Mouse (Mus musculus): ENCODE measurements around the gene Vps36.

Gene Vps36

DNA sequence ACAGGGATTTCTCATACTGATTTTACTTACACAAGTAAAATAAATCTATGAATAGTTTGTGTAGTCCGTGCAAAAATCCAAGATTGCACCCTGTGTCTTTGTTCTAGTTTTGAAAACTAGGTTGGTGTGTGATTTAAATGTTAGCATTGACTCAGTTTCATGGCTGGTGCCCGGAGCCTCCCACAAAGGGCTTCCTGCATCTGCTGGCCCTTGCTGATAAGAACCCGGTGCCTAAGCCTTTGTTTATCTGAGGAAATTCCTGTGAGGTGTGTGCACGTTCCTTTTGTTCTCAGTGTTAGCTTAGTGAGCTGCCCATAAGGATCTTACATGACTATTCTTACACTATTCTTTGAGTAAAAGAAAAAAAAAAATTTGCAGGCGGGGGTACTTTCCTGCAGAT is 16.4 kb downstream of the Vps36 start:
- in situ Hi-C loops (cut with MboI, MseI): no loop called here

DNA sequence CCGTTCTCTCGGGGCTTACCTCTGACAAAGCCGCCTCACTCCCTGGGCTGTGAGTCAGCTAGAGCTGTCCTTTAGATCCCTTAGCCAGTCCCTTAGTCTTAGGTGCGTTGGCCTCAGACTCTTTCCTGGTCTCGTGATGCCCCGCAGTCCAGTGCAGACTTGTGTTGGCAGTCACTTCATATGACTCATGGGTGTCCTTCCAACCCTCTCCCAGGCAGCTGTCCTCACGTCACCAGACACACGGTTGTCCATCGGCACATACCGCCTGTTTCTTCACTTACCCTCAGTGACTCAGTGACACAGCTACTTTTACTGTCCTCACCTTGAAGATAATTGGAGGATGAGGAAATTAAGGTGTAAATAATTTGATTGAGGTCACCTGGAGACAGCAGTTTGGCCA is 22.2 kb downstream of the Vps36 start:
- in situ Hi-C loops (cut with MboI, MseI): no loop called here

DNA sequence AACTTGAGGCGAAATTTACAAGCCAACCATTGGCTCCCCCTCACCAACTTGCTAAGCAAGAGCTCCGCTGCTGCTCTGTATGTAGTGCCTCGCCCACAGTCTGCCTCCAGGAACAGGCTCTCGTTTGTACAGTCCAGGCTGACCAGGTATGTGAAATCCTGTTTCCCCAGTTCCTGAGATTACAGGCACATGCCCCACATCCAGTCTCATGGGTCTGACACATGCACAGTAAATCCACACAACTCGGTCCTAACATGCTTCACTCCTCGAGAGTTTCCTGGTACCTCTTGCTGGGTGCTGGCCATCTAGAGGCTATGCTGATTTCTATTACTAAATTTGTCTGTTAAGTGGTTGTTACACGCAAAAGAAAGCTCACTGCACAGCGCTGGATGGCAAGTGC is 33.8 kb downstream of the Vps36 start:
- in situ Hi-C loops (cut with MboI, MseI): no loop called here

DNA sequence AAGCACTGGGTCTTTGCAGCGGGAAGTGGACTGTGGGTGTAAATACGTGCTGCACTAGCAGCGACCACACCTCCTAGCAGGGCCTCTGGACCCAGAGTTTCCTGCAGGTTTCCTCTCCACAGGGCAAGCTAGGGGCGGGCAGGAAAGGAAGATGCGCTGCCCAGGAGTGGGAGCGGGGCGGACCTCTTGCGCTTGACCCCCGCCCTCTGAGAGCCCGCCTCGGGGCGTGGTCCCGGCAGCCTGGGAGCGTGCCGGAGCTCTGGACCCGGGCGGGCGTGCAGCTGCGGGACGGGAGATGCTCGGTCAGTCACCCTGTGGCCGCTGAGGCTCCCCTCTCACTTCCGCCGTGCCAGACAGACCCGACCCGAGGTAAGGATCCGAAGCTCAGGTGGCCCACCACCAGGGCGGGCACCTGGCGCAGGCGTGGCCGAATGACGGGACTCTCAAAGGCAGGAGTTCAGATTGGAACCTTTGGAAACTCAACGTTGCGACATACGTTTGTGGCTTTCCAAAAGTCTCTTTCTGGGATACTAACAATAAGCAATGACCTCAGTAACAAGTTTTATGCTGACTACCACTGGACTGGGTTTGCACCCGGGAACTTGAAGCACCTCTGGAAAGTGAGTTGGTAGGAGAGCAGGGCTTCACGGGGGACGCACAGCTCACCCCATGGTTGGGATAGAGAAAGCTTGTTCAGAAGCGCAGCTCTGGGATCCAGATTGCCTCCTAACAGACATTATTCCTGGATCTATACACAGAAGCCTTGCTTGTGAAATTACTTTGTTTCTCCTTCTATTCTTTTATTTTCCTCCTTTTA is 34.7 kb downstream of the Vps36 start, which contains the start of gene Thsd1:
TSS of gene Thsd1 (plus strand) at position 253 of the 817 bp plus-strand sequence.
- in situ Hi-C loops (cut with MboI, MseI): no loop called here

DNA sequence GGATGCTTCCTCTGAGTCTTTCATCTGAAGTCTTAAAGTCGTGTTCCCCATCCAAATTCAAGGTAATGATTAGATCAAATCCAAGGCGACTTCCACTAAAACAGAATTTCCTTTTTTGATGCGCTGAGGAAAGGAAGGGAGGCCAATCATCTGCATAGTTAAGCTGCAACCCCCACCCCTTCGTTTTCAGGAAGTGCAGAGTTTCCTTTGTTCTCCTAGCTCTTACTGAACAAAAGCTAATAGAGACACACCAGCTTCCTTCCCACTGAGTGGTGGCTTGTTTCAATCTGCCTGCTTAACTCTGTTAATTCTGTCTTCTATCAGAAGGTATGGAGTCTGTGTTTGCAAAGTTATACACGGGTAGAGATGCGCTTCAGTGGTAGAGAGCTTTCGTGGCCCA is 36.0 kb downstream of the Vps36 start:
- in situ Hi-C loops (cut with MboI, MseI): no loop called here

DNA sequence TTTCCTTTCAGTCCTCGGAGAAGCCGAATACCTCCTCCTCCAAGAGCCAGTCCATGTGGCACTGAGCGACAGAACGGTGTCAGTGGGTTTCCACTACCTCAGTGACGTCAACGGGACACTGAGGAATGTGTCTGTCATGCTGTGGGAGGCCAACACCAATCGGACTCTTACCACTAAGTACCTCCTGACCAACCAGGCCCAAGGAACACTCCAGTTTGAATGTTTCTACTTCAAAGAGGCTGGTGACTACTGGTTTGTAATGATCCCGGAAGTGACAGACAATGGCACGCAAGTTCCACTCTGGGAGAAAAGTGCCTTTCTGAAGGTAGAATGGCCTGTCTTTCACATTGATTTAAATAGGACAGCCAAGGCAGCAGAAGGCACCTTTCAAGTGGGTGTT is 50.4 kb downstream of the Vps36 start:
- in situ Hi-C loops (cut with MboI, MseI): no loop called here

DNA sequence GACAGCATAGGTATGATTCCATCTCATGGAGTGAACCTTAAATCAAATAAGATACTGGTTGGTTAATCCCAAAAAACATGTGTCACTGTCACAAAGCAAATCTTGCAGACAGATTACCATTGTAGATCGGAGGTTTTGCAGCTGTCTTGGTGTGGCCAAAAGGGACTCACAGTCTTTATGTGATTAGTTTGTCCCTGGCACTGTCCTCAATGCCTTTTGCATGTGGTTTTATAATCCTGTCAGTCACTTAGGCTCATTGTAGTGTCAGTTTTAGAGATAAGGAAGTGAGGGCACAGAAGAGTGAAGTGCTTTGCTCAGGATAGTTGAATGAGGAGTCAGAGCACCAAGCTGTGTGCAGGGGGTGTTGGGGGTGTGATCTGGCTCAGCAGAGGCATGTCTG is 53.1 kb downstream of the Vps36 start:
- in situ Hi-C loops (cut with MboI, MseI): no loop called here

DNA sequence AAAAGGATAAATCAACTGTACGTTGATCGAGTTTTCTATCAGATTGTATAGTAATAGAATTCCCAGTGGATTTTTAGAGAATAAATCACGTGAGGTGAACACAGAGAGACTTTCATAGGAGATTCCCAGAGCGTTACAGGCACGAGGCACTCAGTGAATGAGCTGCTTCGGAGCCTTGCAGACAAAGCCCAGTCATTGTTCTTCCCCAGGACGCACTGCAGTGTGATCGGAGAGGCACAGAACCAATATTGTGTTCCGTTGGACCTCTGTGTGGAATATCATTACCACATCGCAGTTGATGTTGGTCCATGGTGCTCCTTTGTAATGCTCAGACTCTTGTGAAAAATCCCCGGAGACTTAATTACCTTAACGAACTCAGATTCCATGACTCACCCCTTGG is 55.3 kb downstream of the Vps36 start:
- in situ Hi-C loops (cut with MboI, MseI): no loop called here

DNA sequence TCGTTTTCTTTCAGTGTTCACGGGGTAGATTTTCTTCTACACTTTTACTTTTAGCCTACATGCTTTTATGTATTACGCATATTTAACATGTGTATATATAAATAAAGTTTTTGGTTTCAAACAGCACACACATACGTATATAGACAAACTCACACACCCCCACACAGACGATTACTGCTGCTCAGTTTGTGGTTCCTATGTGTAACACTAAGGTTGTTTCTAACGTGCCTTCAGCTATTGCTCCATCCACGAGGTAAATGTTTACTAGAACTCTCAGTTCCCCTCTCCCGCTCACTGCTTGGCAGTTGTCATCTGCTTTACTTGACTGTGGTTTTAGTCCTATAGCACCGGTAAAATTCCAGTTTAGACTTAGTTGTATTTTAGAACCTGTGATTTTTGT is 56.5 kb downstream of the Vps36 start:
- in situ Hi-C loops (cut with MboI, MseI): no loop called here

DNA sequence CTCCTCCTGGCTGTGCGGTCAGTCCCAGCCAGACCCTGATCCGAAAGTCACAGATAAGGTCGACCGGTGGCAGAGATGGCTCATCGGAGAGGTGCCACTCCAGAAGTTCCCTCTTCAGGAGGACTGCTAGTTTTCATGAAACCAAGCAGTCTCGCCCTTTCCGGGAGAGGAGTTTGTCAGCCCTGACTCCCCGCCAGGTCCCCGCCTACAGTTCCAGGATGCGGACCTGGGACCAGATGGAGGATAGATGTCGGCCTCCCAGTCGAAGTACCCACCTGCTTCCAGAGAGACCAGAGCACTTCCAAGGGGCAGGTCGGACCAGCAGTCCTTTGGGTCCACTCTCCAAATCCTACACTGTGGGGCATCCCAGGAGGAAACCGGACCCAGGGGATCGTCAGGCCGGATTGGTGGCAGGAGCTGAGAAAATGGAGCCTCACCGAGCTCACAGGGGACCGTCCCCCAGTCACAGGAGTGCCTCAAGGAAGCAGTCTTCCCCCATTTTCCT is 66.4 kb downstream of the Vps36 start:
- in situ Hi-C loops (cut with MboI, MseI): no loop called here

DNA sequence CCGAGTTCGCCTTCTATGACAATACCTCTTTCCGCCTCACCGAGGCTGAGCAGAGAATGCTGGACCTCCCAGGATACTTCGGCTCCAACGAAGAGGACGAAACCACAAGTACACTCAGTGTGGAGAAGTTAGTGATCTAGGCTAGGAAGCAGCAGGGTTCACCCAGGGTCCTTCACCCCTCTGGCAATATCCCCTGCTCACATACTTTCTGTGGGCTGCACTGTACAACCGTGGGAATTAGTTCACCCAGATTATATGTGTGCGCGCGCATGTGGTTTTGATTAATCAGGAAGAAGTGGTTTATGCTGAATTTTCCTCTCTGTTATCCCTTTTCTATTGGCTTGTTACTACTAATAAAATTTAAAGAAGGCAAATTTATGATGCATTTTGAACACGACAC is 66.9 kb downstream of the Vps36 start:
- in situ Hi-C loops (cut with MboI, MseI): no loop called here

DNA sequence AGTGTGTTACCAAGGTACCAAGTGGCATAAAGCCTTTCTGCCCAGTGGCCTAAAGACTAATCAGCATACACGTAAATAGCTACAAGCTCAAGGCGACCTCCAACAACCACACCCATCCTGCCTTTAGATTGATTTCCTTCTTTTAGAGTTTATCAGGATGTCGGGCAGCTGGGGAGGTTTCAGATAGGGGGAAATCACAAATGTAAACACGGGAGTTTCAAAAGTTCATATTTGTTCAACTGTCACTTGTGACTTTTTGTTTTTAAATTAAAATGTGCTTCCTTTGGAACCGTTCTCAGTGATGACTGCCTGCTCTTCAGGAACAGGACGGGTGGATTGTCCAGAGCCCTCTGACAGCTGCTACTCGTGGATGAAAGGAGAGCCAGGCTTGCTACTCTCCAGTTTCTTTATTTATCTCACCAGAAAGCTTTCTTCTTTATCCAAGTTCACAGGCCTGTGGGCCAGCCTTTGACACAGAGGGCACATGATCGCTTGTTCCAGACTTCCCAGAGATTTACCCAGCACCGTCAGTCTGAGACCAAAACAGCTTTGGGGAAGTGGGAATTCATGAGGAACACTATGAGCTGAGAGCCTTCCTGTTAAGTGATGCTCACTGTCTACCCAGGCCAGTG is 67.6 kb downstream of the Vps36 start:
- in situ Hi-C loops (cut with MboI, MseI): no loop called here

DNA sequence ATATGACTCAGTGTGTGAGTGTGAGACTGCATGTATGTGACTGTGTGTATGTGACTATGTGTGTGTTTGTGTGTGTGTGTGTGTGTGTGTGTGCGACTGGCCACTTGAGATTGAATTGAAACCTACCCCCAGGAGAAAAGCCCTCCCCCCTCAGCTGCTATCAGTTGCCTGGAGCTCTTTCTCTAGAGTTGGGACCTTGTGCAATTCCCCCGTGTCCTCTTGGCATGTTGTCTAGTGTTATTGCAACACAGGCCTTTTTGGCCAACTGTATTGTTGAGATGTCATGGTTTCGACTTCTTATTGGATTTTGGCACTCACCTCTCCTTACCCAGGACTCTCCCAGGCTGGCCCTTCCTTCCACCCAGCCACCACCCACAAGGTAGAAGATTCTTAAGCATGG is 69.7 kb downstream of the Vps36 start:
- in situ Hi-C loops (cut with MboI, MseI): no loop called here

DNA sequence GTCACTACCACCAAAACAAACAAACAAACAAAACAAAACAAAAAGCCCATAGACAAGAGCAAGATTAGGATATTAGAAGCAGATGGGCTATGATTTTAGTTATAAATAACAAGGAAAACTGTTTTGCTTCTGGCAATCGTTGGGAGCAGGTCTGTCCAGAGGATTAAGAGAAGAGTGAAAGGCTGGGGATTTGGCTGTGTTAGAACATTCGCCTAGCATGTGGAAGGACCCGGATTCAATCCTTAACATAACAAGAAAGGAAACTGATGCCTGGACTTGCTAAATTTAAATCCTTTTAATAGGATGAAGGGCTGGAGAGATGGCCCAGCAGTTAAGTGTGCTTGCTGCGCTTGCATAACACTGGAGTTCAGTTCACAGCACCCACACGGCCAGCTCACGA is 71.7 kb downstream of the Vps36 start:
- in situ Hi-C loops (cut with MboI, MseI): no loop called here

DNA sequence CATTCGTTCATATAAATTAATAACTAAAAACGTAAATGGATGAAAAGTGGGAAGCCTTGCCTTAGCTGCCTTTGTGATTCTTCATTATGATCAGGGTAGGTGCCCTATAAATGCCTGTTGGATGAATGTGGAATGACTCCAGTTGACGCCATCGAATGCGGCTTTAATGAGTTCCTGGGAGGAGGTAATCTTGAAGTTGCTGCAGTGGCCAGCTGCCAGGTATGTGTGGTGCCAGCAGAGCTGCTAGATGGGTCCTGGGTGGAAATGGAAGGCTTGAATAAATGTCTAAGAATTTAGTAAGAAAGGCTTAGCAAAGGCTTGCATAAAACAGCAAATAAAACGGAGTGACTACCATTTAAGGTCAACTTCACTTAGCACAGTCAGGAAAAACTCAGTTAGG is 72.2 kb downstream of the Vps36 start:
- in situ Hi-C loops (cut with MboI, MseI): no loop called here

DNA sequence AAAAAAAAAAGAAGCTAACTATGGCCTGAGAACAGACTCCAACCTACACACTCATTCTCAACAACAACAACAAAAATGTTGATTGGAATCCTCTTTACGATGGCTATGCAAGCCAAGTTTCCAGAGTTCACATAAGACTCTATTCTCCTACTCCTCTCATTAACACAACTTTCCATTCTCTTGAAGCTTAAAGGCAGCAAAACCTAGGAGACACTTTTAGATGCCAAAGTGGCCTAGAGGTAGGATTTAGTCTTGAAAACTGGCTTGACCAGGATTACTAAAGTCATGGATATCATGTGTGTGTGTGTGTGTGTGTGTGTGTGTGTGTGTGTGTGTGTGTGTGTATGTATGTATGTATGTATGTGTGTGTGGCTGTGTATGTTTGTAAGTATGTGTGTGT is 72.6 kb downstream of the Vps36 start:
- in situ Hi-C loops (cut with MboI, MseI): no loop called here

DNA sequence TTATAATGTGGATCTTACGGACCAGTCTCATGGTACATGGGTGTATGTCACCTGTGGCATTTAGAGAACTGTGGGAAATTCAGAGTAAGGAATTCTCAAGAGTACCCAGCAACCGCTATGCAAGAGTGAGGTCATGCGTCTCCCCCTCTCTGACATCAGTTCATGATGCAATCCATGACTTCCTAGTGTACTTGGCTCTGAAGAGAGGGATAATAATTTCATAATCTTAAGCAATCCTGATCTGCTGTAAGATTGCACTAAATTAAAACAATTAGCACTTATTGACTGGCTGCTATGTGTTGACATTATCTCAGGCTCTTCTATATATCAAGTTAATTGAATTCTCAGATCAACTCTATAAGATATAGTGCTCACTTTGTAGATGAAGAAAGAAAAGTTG is 74.2 kb downstream of the Vps36 start:
- in situ Hi-C loops (cut with MboI, MseI): no loop called here
